Mouse (Mus musculus) hindbrain, embryonic 13.5 days (tissue): ENCODE measurements at regions not wholly inside any gene's neighbourhood (a gene's known extent, or its start where the extent isn't known, plus 50 kb on each side); places are given as distances from the start of the nearest gene placed in this dataset.

Source experiments
- ATAC-seq: fragments of 200-750 bp; cut with Nextera tagmentation; 2 replicates; pipeline ENCODE4 v1.8.0; 2017; ENCODE audit warnings: moderate TSS enrichment; ENCODE audit not compliant: low FRiP score
- H3K27ac ChIP-seq: fragments of 300-500 bp; sonication (generic); 2 replicates; pipeline ENCODE4 v1.5.1; 2015; ENCODE audit warnings: inconsistent platforms, mild to moderate bottlenecking, moderate library complexity
- H3K27me3 ChIP-seq: fragments of 300-500 bp; sonication (generic); 2 replicates; pipeline ENCODE4 v1.6.1; 2015; ENCODE audit warnings: mild to moderate bottlenecking, inconsistent platforms
- H3K36me3 ChIP-seq: fragments of 300-500 bp; sonication (generic); 2 replicates; pipeline ENCODE4 v1.6.1; 2015; ENCODE audit warnings: mild to moderate bottlenecking, inconsistent platforms
- H3K4me1 ChIP-seq: fragments of 300-500 bp; sonication (generic); replicated peaks from 2 replicates; pipeline ENCODE4 v1.6.1; 2015; ENCODE audit warnings: inconsistent platforms
- H3K4me2 ChIP-seq: fragments of 300-500 bp; sonication (generic); 2 replicates; pipeline ENCODE4 v1.6.1; 2015; ENCODE audit warnings: inconsistent platforms, mild to moderate bottlenecking, moderate library complexity
- H3K4me3 ChIP-seq: fragments of 300-500 bp; sonication (generic); 2 replicates; pipeline ENCODE4 v1.5.1; 2015; ENCODE audit warnings: mild to moderate bottlenecking, inconsistent platforms
- H3K9ac ChIP-seq: fragments of 300-500 bp; sonication (generic); 2 replicates; pipeline ENCODE4 v1.6.1; 2015; ENCODE audit warnings: mild to moderate bottlenecking, inconsistent platforms
- H3K9me3 ChIP-seq: fragments of 300-500 bp; sonication (generic); 2 replicates; pipeline ENCODE4 v1.6.1; 2016; ENCODE audit warnings: inconsistent platforms
- WGBS: fragments of 180-500 bp; shearing (Covaris S2); methylation state at CpG from one replicate; pipeline ENCODE4 v1.1.7; 2015; 5-methylcytosine and 5-hydroxymethylcytosine counted together

GRCm38 (mm10) chr8:34451211-34452000 is 339.9 kb upstream of the Gm10131 start:
- Histone ChIP-seq H3K36me3 (no peaks in the 10 kb centered on the region), H3K4me1 (peaks cover 15% of the 10 kb centered on the region), H3K27ac (peak overlapping the region; percentile 74), H3K4me2 (no peak overlapping the region), H3K9me3 (no peaks in the 10 kb centered on the region), H3K9ac (no peak overlapping the region), H3K27me3 (no peaks in the 10 kb centered on the region), H3K4me3 (no peak overlapping the region)
- no peak for ATAC-seq
- WGBS, result 34% methylated on average over 6 of the region's 6 CpGs

- ATAC-seq, result no peak
- no peak overlapping the region for H3K27ac ChIP-seq
- peaks cover 15% of the 10 kb centered on the region for H3K4me1 ChIP-seq
- no peak overlapping the region for H3K4me3 ChIP-seq
- no peak overlapping the region for H3K4me2 ChIP-seq
- no peaks in the 10 kb centered on the region for H3K36me3 ChIP-seq
- H3K27me3 ChIP-seq, result no peaks in the 10 kb centered on the region
- WGBS, result 85% methylated on average over 11 of the region's 11 CpGs
- no peaks in the 10 kb centered on the region for H3K9me3 ChIP-seq
- H3K9ac ChIP-seq, result no peak overlapping the region
Observed at GRCm38 (mm10) chr8:34449391-34450044, 338.0 kb upstream of the Gm10131 start.

- Histone ChIP-seq H3K9me3 (no peaks in the 10 kb centered on the region), H3K36me3 (no peaks in the 10 kb centered on the region), H3K27ac (no peak overlapping the region), H3K27me3 (no peaks in the 10 kb centered on the region), H3K4me3 (no peak overlapping the region), H3K4me2 (no peak overlapping the region), H3K9ac (no peak overlapping the region), H3K4me1 (peaks cover 15% of the 10 kb centered on the region)
- no peak; the same call in 1 of the 2 replicates for ATAC-seq
- WGBS, result 59% methylated on average over 18 of the region's 18 CpGs
Observed at GRCm38 (mm10) chr8:34447880-34448830, 336.6 kb upstream of the Gm10131 start.

GRCm38 (mm10) chr8:34442688-34443087 is 331.2 kb upstream of the Gm10131 start:
- ATAC-seq, result no peak
- H3K4me1 ChIP-seq, result peaks cover 1% of the 10 kb centered on the region; the same call in 1 of the 2 replicates
- H3K9me3 ChIP-seq, result no peaks in the 10 kb centered on the region
- H3K27ac ChIP-seq, result no peak overlapping the region
- H3K27me3 ChIP-seq, result no peaks in the 10 kb centered on the region
- no peaks in the 10 kb centered on the region for H3K36me3 ChIP-seq
- H3K4me2 ChIP-seq, result no peak overlapping the region
- H3K9ac ChIP-seq, result no peak overlapping the region
- WGBS, result 89% methylated on average over 3 of the region's 3 CpGs
- H3K4me3 ChIP-seq, result no peak overlapping the region

- Histone ChIP-seq H3K9me3 (no peaks in the 10 kb centered on the region), H3K36me3 (no peaks in the 10 kb centered on the region), H3K27ac (no peak overlapping the region), H3K27me3 (no peaks in the 10 kb centered on the region), H3K9ac (no peak overlapping the region), H3K4me1 (no peaks in the 10 kb centered on the region), H3K4me2 (no peak overlapping the region), H3K4me3 (no peak overlapping the region)
- WGBS, result 71% methylated on average over 3 of the region's 3 CpGs
- no peak for ATAC-seq
Observed at GRCm38 (mm10) chr8:34441756-34442155, 330.2 kb upstream of the Gm10131 start.

- Histone ChIP-seq H3K27ac (no peak overlapping the region), H3K4me1 (no peaks in the 10 kb centered on the region), H3K9ac (no peak overlapping the region), H3K27me3 (no peaks in the 10 kb centered on the region), H3K36me3 (no peaks in the 10 kb centered on the region), H3K4me3 (no peak overlapping the region), H3K9me3 (no peaks in the 10 kb centered on the region), H3K4me2 (no peak overlapping the region)
- ATAC-seq, result no peak
- 83% methylated on average over 4 of the region's 4 CpGs for WGBS
Observed at GRCm38 (mm10) chr8:34440771-34441170, 329.2 kb upstream of the Gm10131 start.

GRCm38 (mm10) chr8:34438771-34439170 is 327.2 kb upstream of the Gm10131 start:
- Histone ChIP-seq H3K27me3 (no peaks in the 10 kb centered on the region), H3K9ac (no peak overlapping the region), H3K9me3 (no peaks in the 10 kb centered on the region), H3K4me1 (no peaks in the 10 kb centered on the region), H3K27ac (no peak overlapping the region), H3K4me2 (no peak overlapping the region), H3K36me3 (no peaks in the 10 kb centered on the region), H3K4me3 (no peak overlapping the region)
- no peak for ATAC-seq
- 88% methylated on average over 2 of the region's 2 CpGs for WGBS

- H3K36me3 ChIP-seq, result no peaks in the 10 kb centered on the region
- H3K4me2 ChIP-seq, result no peak overlapping the region
- no peak overlapping the region for H3K27ac ChIP-seq
- H3K27me3 ChIP-seq, result no peaks in the 10 kb centered on the region
- H3K9ac ChIP-seq, result no peak overlapping the region
- H3K4me1 ChIP-seq, result no peaks in the 10 kb centered on the region
- ATAC-seq, result no peak
- no peak overlapping the region for H3K4me3 ChIP-seq
- H3K9me3 ChIP-seq, result no peaks in the 10 kb centered on the region
- WGBS, result 95% methylated on average over 7 of the region's 7 CpGs
Observed at GRCm38 (mm10) chr8:34431985-34432384, 320.4 kb upstream of the Gm10131 start.

GRCm38 (mm10) chr8:34429231-34429630 is 317.7 kb upstream of the Gm10131 start:
- WGBS, result 92% methylated on average over 3 of the region's 3 CpGs
- no peak overlapping the region for H3K4me2 ChIP-seq
- H3K9ac ChIP-seq, result no peak overlapping the region
- no peak overlapping the region for H3K4me3 ChIP-seq
- no peaks in the 10 kb centered on the region for H3K4me1 ChIP-seq
- H3K9me3 ChIP-seq, result no peaks in the 10 kb centered on the region
- no peak overlapping the region for H3K27ac ChIP-seq
- H3K36me3 ChIP-seq, result no peaks in the 10 kb centered on the region
- H3K27me3 ChIP-seq, result no peaks in the 10 kb centered on the region
- ATAC-seq, result no peak

- Histone ChIP-seq H3K4me2 (no peak overlapping the region), H3K4me3 (no peak overlapping the region), H3K9ac (no peak overlapping the region), H3K4me1 (peaks cover 36% of the 10 kb centered on the region), H3K36me3 (no peaks in the 10 kb centered on the region), H3K27me3 (no peaks in the 10 kb centered on the region), H3K27ac (no peak overlapping the region), H3K9me3 (no peaks in the 10 kb centered on the region)
- 58% methylated on average over 3 of the region's 3 CpGs for WGBS
- ATAC-seq, result no peak
Observed at GRCm38 (mm10) chr8:34401571-34401970, 290.0 kb upstream of the Gm10131 start.

GRCm38 (mm10) chr8:34398914-34399813 is 287.6 kb upstream of the Gm10131 start:
- H3K27me3 ChIP-seq, result no peaks in the 10 kb centered on the region
- no peak overlapping the region for H3K9ac ChIP-seq
- peak overlapping the region; percentile 81 for H3K27ac ChIP-seq
- H3K36me3 ChIP-seq, result no peaks in the 10 kb centered on the region
- H3K9me3 ChIP-seq, result no peaks in the 10 kb centered on the region
- H3K4me3 ChIP-seq, result no peak overlapping the region
- H3K4me1 ChIP-seq, result peaks cover 36% of the 10 kb centered on the region
- no peak overlapping the region for H3K4me2 ChIP-seq
- no peak for ATAC-seq
- 49% methylated on average over 14 of the region's 14 CpGs for WGBS
